Mouse (Mus musculus) G1E-ER4 (cell line): Measurements from ENCODE around the gene Glp1r. TPM values are rescaled to one million over a fixed set of nuclear protein-coding genes. Genes with fewer than 3 reads are reported as not detected.

Experiments
- GATA1 ChIP-seq: IDR thresholded peaks from one replicate; pipeline ENCODE4 v1.8.0; 2012; ENCODE audit warnings: low read length, inconsistent platforms
- polyA plus RNA-seq: library from polyadenylated mRNA; stranded (reverse); fragments of >175 nt; gene quantifications from 2 replicates; pipeline ENCODE4 v1.2.3, GENCODE M21; 2012

Gene Glp1r
- polyA plus RNA-seq, 1 experiment = not detected

DNA sequence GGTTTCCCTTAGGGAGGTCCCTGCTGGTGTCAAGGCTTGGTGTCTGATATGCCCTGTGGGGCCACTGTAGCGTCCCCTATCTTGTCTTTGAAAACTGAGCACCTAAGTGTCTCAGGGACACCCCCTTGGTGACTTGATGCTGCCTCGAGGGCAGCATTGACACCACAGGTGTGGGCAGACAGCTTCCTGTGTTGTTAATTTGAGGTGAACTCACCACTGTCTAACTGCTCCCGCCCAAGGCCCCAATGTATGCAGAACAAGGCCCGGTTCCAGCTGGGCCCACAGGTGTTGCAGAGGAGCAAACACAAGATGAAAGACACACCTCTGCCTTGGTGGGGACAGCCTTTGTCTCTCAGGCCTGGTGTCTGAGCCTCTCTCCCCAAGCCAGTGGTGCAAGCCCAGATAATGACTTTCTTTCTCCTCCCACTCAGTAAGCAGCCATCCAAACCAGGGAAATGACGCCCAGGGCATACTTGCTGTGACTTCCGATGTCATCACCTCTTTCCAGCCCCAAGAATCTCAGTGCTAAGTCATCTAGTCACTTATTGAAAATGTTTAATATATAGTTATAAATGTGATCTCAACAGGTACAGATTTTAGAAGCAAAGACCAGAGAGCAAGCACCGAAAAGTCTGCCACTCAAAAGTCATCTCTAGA, 60.4 kb downstream of the Glp1r start:
- TF ChIP-seq GATA1 = no peak

DNA sequence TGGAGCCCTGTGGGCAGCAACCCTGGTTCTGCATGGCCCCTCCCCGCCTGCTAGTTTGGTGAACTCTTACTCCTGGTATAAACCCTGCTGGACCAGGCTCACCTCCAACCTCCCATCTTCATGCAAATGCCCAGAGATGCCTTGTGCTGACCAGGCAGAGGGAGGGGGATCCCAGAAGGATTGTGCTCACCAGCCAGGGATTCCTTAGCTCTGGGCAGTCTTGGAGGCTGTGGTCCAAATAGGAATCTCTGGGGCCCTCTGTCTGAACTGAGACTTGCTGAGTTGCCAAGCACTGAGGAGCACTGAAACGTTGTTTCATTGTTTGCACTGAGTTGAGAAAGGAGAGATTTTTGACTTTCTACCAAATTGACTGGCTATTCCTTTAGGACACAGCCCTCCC, 61.3 kb downstream of the Glp1r start:
- no peak for TF ChIP-seq GATA1

DNA sequence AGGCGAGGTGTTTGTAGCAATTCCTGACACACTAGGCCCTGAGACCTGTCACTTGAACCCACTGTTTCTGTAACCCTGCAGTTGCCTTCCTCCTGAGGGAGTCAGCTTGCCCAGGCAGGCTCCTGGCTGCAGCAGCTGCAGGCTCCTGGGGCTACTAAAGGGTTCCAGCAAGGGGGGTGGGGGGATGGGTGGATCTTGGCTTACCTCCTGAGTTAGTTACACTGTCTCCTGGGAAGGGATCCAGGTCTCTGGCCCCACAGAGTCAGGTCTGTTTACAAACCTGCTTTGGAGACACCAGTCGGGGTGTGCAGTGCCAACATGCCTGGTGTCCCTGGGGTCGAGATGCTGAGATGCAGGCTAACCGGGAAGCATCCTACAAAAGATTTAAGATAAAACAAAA, 68.4 kb downstream of the Glp1r start:
- TF ChIP-seq GATA1 = no peak

DNA sequence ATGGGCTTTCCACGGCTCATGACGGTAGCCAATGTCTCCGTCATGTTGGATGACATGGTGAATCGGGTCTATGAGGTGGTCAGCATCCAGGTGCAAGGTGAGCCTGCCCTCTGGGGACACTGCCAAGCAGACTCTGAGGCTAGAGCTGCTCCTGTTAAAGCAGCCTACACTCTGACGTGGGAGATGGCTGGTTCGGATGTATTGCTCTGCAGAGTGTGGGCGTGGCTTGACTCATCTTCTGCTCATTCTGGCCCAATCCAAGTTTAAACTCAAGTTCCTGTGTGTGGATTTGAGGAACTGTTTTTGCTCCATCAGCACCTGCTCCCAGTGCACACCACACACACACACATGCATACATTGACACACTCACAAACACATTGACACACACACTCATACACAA, 70.3 kb downstream of the Glp1r start:
- no peak for TF ChIP-seq GATA1

DNA sequence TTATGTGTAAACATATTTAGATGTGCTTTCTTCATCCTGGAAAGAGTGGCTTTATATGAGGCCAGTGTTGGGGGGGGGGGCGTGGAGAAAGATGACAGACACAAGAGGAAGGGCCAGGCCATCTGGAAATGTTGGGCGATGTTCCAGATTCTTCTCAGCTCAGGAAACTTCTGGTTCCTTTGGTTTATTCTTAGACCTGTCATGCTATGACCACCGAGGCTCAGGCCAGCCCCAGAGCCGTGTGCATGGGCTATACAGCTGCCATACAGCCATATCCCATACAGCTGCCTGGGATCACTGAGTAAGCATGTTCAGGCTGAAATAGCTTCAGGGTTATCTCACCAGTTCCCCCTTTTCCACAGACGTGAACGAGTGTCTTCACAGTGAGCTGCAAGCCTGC, 71.7 kb downstream of the Glp1r start:
- TF ChIP-seq GATA1 = no peak

DNA sequence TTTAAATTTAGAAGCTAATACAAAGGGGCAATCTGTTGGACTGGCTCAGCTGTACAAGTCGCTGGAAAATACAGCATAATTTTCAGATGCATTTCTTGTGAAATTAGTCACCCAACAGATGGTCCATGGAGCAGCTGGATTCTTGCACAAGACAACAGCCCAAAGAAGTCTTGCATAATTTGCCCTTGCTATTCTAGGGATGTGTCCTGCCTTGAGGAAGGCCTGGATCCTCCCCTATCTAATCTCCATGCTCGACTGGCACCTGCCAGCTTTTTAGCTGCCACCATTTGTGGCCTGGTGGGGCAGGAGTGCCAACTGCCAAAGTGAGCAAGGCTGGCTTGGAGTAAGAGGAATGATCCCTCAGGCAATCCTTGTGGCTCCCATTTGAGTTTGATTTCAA, 75.7 kb downstream of the Glp1r start:
- no peak for TF ChIP-seq GATA1

DNA sequence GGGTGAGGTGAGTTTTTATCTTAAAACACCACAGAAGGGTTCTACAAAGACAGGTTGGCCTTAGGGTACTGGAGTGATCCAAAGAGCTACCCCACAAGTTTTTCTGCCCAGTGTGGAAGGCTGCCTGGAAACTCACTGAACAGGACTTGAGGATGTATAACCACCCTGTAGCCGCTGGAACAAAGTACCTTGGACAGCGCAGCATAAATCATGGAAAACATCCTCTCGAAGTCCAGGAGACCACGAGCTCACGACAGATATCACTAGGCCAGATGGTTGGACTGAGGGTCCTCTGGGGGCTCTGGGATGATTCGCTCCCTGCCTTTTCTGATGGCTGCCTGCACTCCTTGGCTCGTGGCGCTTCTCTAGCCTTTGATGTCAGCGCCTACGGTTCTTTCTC, 76.9 kb downstream of the Glp1r start:
- TF ChIP-seq GATA1 = no peak

DNA sequence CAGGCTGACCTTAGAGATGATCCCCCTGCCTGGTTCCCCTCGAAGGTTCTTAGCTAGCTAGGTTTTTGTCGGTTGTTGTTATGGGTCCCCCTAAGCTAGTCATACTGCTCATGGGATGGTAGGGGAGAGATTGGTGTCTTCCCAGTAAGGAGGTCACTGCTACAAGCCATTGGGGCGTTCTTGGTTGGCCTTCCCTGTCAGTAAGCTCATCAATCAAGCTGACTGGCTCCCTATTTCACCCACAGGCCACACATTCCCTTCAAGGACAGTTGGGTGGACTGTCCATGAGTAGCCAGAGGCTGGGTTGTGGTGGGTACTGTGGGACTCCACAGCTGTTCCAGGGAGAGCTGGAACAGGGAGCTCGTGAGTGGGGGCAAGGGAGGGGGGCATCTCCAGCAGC, 81.9 kb downstream of the Glp1r start:
- TF ChIP-seq GATA1 = no peak

DNA sequence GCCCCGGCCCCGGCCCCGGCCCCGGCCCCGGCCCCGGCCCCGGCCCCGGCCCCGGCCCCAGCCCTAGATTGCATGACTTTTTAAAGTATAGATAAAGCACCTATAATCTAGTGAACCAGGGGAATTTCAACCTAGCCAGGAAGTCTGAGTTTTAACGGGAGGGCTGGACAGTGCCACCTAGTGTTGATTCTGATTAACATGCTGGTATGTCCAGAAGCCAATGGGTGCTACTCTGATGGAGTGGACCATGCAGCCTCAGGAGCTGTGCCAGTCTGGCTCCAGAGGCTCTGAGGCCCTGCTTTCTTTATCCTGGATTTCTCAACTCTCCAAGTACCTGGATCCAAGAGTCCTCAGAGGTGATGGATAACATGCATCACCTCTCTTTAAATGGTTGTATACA, 88.6 kb downstream of the Glp1r start:
- no peak for TF ChIP-seq GATA1

Other genes starting within 250 kb of the Glp1r start
- not detected in 2 replicates for gene Umodl1, start 52.8 kb downstream of the Glp1r start, polyA plus RNA-seq
- gene Abcg1, start 155.9 kb downstream of the Glp1r start, polyA plus RNA-seq = not detected in 2 replicates
- gene Tff3, start 227.8 kb downstream of the Glp1r start, polyA plus RNA-seq = not detected in 2 replicates
- gene Tff2, start 242.5 kb downstream of the Glp1r start, polyA plus RNA-seq = not detected in 2 replicates